Mouse (Mus musculus) MEL-GATA-1-ER (cell line): ENCODE data around the gene Gm10377.
"Not testable (repeated sequence)": the region's sequence is repeated elsewhere in the genome, so short reads cannot be mapped to it uniquely, and the experiment has no call there.

ENCODE experiments used
- DNase-seq: peaks from one replicate; pipeline ENCODE4 v3.0.0-alpha.2; 2012; ENCODE audit warnings: low read depth; ENCODE audit errors: extremely low read depth

Gm10377 gene

DNA sequence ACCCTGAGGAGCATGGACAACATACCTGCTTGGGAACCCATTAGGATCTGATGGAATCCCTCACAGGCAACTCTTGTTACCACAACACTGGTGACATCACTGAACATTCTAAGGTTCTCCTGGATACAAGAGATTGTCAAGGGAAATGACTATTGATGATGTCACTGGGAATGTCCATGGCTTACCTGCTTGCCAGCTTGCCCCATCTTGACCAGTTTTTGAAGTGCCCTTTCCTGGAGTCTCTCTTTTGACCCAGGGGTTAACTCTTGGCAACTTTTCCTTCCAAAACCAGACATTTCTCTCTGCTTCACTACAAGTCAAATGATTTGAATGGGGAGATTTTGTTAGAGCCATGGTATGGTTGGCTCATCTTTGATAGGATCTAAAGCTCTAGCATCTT, at the start of gene Gm10377:
Gm10377 (minus strand) TSS at position 101 of the 400 bp plus-strand sequence.
- DNase-seq = not testable (repeated sequence)

GRCm38 (mm10) chr14:42768721-42769120, 29.1 kb downstream of the Gm10377 start, which contains the start of gene Gm3015:
Gm3015 (minus strand) TSS chr14:42768821.
- DNase-seq = not testable (repeated sequence)
